Mouse (Mus musculus) olfactory bulb, adult 2 months (tissue): ENCODE measurements around the gene Dazl. TPM values are rescaled to one million over a fixed set of nuclear protein-coding genes. Genes with fewer than 3 reads are reported as not detected.
"Not testable (repeated sequence)": the region's sequence is repeated elsewhere in the genome, so short reads cannot be mapped to it uniquely, and the experiment has no call there.

Source experiments
- H3K27ac ChIP-seq: fragments of 200-500 bp; 2 replicates; pipeline ENCODE4 v1.5.1; 2012; ENCODE audit warnings: low read depth, low read length; ENCODE audit not compliant: insufficient read depth
- H3K4me1 ChIP-seq: fragments of 200-500 bp; 2 replicates; pipeline ENCODE4 v1.6.1; 2012; ENCODE audit warnings: low read length; ENCODE audit not compliant: control insufficient read depth, insufficient read depth
- H3K4me3 ChIP-seq: fragments of 200-500 bp; 2 replicates; pipeline ENCODE4 v1.5.1; 2012; ENCODE audit warnings: mild to moderate bottlenecking, low read depth, low read length, moderate library complexity; ENCODE audit not compliant: insufficient read depth
- CTCF ChIP-seq: fragments of 200-500 bp; IDR thresholded peaks from 2 replicates; pipeline ENCODE4 v1.5.1; 2012; ENCODE audit warnings: low read depth, mild to moderate bottlenecking, low read length, moderate library complexity; ENCODE audit not compliant: insufficient read depth
- POLR2A ChIP-seq: fragments of 200-500 bp; IDR thresholded peaks from 2 replicates; pipeline ENCODE4 v1.6.1; 2012; ENCODE audit warnings: mild to moderate bottlenecking, low read depth, low read length, moderate library complexity; ENCODE audit not compliant: insufficient read depth
- WGBS: fragments of 180-500 bp; shearing (Covaris S2); methylation state at CpG from one replicate; pipeline ENCODE4 v1.1.7; 2018; 5-methylcytosine and 5-hydroxymethylcytosine counted together
- polyA plus RNA-seq: library from polyadenylated mRNA; stranded (reverse); fragments of >200 nt; gene quantifications from 2 replicates; pipeline ENCODE4 v1.2.4, GENCODE M21; 2012; ENCODE audit warnings: low replicate concordance; ENCODE audit not compliant: missing spikeins, insufficient read depth, insufficient read length

Dazl gene
- polyA plus RNA-seq, 1 experiment: not detected

DNA sequence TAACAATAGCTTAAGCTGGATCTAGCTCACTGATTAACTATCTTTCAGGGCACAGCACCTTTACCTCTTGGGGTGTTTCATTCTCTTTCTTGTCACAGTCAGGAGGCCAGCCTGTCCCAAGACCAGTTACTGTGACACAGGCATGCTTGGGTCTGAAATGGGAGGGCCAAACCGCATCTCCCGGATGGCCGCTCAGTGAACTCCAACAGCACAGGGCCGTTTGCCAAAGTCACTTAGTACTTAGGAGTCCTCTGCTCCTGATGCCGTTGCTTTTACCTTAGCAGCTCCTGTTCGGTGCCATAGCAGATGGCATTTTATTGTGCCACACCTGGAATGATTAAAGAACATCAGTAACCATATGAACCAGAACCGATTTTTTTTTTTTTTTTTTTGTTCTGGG, 5.4 kb upstream of the Dazl start:
- no peaks in the 10 kb centered on the region for H3K4me1 ChIP-seq
- H3K4me3 ChIP-seq: no peak overlapping the region
- WGBS: 82% methylated on average over 7 of the region's 7 CpGs
- no peak overlapping the region for H3K27ac ChIP-seq
- TF ChIP-seq CTCF (no peak), POLR2A (no peak)

- WGBS: 85% methylated on average over 12 of the region's 12 CpGs
- peaks cover 3% of the 10 kb centered on the region; the same call in 1 of the 2 replicates for H3K4me1 ChIP-seq
- TF ChIP-seq CTCF (no peak), POLR2A (no peak)
- no peak overlapping the region for H3K4me3 ChIP-seq
- no peak overlapping the region for H3K27ac ChIP-seq
Observed at GRCm38 (mm10) chr17:50294726-50295125, 1.3 kb upstream of the Dazl start.

DNA sequence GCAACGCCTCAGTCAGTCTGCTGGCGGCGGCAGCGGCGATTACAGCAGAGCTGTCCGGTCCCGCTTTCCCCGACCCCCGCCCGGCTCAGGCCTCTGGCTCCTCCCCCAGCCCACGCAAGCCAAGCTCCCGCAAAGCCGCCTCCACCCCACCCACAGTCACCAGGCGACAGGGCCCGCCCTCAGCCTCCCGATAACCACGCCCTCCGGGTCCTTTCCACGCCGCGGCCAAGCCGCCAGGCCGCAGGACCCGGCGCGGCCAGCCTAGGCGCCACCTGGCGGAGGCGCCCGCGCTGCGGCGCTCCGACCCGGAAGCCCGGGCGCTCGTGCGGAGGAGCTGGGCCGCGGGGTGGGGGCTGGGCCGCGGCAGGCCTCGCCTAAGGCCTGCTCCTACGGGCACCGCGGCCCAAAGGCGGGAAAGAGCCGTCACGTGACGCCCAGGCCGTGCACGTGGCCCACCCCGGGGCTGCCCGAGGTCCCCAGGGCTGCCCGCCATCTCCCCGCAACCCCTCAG, 720 bp downstream of the Dazl start:
- Histone ChIP-seq H3K4me1 (peaks cover 3% of the 10 kb centered on the region; the same call in 1 of the 2 replicates), H3K4me3 (peak overlapping the region; percentile 59), H3K27ac (no peak overlapping the region)
- TF ChIP-seq POLR2A (0 out of 2 replicates have a peak, but pooled peaks have one; percentile 27), CTCF (peak; percentile 82)
- 5% methylated on average over 57 of the region's 57 CpGs for WGBS

GRCm38 (mm10) chr17:50291485-50292200, 1.8 kb downstream of the Dazl start:
- Histone ChIP-seq H3K27ac (no peak overlapping the region), H3K4me1 (peaks cover 3% of the 10 kb centered on the region; the same call in 1 of the 2 replicates), H3K4me3 (no peak overlapping the region)
- TF ChIP-seq POLR2A: no peak
- no peak for TF ChIP-seq CTCF
- 4% methylated on average over 3 of the region's 3 CpGs for WGBS

GRCm38 (mm10) chr17:50284845-50285244, 8.6 kb downstream of the Dazl start:
- H3K4me3 ChIP-seq: no peak overlapping the region
- TF ChIP-seq POLR2A: no peak
- TF ChIP-seq CTCF: no peak
- H3K4me1 ChIP-seq: no peaks in the 10 kb centered on the region
- WGBS: 38% methylated on average over 6 of the region's 6 CpGs
- no peak overlapping the region for H3K27ac ChIP-seq

DNA sequence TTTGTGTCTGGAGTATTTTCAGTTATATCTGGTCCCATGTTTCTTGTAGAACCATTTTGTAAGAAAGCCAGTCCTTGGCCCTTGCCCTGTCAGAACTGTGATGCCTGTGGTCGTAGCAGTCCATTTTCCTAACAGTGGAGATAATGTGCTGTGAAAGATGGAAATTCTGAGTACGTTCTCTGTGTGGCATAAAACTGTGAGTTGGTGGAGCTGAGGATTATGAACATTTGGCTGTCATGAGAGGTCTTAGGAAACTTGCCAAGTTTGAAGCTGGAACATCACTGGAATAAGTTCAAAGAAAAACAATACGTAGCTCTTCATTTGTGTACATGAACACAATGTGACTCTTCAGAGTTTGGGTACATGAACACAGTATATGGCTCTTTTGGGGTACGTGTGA, 31.8 kb downstream of the Dazl start:
- WGBS: 66% methylated on average over 4 of the region's 4 CpGs
- not testable (repeated sequence) for H3K4me1 ChIP-seq, H3K27ac ChIP-seq, H3K4me3 ChIP-seq

DNA sequence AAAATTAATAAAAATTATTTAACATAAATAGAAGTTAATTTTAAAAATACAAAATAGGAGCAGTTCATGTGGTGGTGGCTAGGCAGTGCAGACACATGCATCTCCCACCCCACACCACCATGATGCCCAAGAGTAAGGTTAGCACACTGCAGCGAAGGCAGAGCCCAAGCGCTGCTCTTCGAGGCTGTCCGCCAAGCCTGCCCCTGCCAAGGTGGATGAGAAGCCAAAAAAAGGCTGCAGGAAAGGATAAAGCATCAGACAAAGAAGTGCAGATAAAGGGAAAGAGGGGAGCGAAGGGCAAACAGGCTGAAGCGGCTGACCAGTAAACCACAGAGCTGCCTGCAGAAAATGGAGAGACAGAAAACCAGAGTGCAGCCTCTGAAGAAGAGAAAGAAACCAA, 32.6 kb downstream of the Dazl start:
- no peaks in the 10 kb centered on the region for H3K4me1 ChIP-seq
- 65% methylated on average over 6 of the region's 6 CpGs for WGBS
- no peak overlapping the region for H3K27ac ChIP-seq
- no peak for TF ChIP-seq CTCF
- no peak for TF ChIP-seq POLR2A
- no peak overlapping the region for H3K4me3 ChIP-seq

DNA sequence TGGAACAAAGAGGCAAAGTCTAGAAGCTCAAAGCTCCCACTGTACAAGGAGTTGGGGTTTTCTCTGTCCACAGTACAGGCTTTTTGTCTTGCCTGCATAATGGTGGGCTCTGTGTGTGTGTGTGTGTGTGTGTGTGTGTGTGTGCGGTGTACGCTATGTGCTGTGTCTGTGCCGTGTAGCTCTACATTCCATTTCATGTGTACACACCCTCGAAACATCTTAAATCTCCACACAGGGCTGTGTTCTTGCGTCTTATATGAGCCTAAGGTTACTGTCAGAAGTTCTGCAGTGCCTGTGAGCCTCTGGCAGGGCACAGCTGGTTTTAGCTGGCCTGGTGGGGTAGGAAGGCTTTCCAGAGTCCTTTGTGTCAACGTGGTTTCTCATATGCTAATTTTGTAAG, 46.8 kb downstream of the Dazl start:
- whole genome bisulfite sequencing: 81% methylated on average over 6 of the region's 6 CpGs
- no peak overlapping the region for H3K4me3 ChIP-seq
- no peak for TF ChIP-seq POLR2A
- no peak for TF ChIP-seq CTCF
- no peaks in the 10 kb centered on the region for H3K4me1 ChIP-seq
- no peak overlapping the region for H3K27ac ChIP-seq

DNA sequence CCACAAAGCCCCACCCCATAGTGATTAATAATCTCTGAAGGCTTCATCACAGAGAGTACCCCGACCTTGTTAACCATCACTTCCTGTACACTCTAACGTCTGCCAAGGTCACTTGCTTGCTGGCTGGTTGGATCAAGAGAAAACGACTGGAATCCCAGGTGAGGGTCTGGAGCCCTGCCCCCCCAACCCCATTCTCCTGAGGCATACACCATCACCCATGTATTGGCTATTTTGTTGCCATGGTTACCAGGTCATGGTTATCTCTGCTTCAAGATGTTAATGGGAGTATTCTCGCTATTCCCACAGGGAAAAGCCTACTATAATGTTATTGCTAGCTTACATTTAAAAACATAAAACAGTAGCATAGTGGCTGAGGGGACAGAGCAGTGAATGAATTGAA, 48.8 kb downstream of the Dazl start:
- 84% methylated on average over 4 of the region's 4 CpGs for WGBS
- Histone ChIP-seq H3K4me3 (no peak overlapping the region), H3K4me1 (no peaks in the 10 kb centered on the region), H3K27ac (no peak overlapping the region)
- TF ChIP-seq POLR2A (no peak), CTCF (no peak)

GRCm38 (mm10) chr17:50243326-50243725, 50.1 kb downstream of the Dazl start:
- Histone ChIP-seq H3K4me3 (no peak overlapping the region), H3K4me1 (no peaks in the 10 kb centered on the region), H3K27ac (no peak overlapping the region)
- 93% methylated on average over 11 of the region's 11 CpGs for WGBS
- TF ChIP-seq POLR2A (no peak), CTCF (no peak)
